Mouse (Mus musculus) liver, embryonic 13.5 days (tissue): ENCODE measurements around the gene Nfkbil1. TPM values are rescaled to one million over a fixed set of nuclear protein-coding genes. Genes with fewer than 3 reads are reported as not detected.

Source experiments
- ATAC-seq: fragments of 200-750 bp; cut with Nextera tagmentation; 2 replicates; pipeline ENCODE4 v1.8.0; 2017; ENCODE audit warnings: low read depth, mild to moderate bottlenecking, moderate number of reproducible peaks, moderate library complexity
- DNase-seq: peaks from one replicate; pipeline ENCODE4 v3.0.0; 2022
- H3K27ac ChIP-seq: fragments of 300-500 bp; sonication (generic); 2 replicates; pipeline ENCODE4 v1.5.1; 2015; ENCODE audit warnings: moderate library complexity, mild to moderate bottlenecking, inconsistent platforms
- H3K27me3 ChIP-seq: fragments of 300-500 bp; sonication (generic); 2 replicates; pipeline ENCODE4 v1.6.1; 2015; ENCODE audit warnings: mild to moderate bottlenecking, inconsistent platforms
- H3K36me3 ChIP-seq: fragments of 300-500 bp; sonication (generic); 2 replicates; pipeline ENCODE4 v1.6.1; 2015; ENCODE audit warnings: mild to moderate bottlenecking, inconsistent platforms
- H3K4me1 ChIP-seq: fragments of 300-500 bp; sonication (generic); replicated peaks from 2 replicates; pipeline ENCODE4 v1.6.1; 2015; ENCODE audit warnings: inconsistent platforms
- H3K4me2 ChIP-seq: fragments of 300-500 bp; sonication (generic); 2 replicates; pipeline ENCODE4 v1.6.1; 2015; ENCODE audit warnings: inconsistent platforms, mild to moderate bottlenecking, moderate library complexity
- H3K4me3 ChIP-seq: fragments of 300-500 bp; sonication (generic); replicated peaks from 2 replicates; pipeline ENCODE4 v1.5.1; 2015; ENCODE audit warnings: mild to moderate bottlenecking, inconsistent platforms
- H3K9ac ChIP-seq: fragments of 300-500 bp; sonication (generic); 2 replicates; pipeline ENCODE4 v1.6.1; 2015; ENCODE audit warnings: mild to moderate bottlenecking, inconsistent platforms
- H3K9me3 ChIP-seq: fragments of 300-500 bp; sonication (generic); replicated peaks from 2 replicates; pipeline ENCODE4 v1.6.1; 2016; ENCODE audit warnings: inconsistent platforms
- WGBS: fragments of 180-500 bp; shearing (Covaris S2); methylation state at CpG from one replicate; pipeline ENCODE4 v1.1.7; 2015; ENCODE audit not compliant: insufficient replicate concordance; 5-methylcytosine and 5-hydroxymethylcytosine counted together
- polyA plus RNA-seq: library from polyadenylated mRNA; unstranded; fragments of >200 nt; fragmentation: Nextera tagmentation; extraction: Ambion mirVana; gene quantifications from 2 replicates; pipeline ENCODE4 v1.2.1, GENCODE M21; 2015

Gene Nfkbil1
- polyA plus RNA-seq, 1 experiment from 2014 or later, result 4.4 TPM

DNA sequence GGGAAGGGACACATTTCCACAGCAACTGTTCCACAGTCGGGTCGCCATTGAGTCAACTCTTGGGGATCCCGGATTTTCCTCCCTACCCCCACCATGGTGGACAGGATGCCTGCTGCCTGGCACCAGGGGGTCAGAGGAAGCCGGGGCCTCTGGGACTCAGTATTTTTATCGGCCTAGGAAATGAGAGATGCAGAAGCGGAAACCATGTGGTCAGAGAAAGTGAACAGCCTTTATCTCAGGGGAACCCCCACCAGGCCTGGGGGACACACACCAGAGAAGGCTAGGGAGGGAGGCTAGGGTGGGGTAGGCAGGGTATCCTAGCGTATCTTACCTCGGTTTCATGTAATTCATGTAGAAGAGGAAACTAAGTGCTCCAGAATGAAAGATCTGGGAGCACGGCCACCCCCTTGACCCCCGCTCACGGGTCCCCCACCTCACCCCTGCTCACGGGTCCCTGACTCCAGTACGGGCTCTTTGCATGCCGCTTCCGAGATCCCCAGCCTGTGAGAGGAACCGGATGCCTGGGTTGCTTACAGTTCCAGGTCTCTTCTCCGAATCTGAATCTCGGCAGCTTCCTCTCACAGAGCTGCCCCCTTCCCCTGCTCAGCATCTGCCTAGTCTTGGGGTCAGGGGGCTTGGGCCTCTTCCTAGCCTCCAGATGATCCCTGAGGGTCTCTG is 16.9 kb downstream of the Nfkbil1 start:
- Histone ChIP-seq H3K4me2 (peak overlapping the region; percentile 9; the same call in 1 of the 2 replicates), H3K27ac (peak overlapping the region; percentile 67; the same call in 1 of the 2 replicates), H3K4me1 (peaks cover 47% of the 10 kb centered on the region), H3K9ac (no peak overlapping the region), H3K27me3 (no peaks in the 10 kb centered on the region), H3K36me3 (peaks cover 19% of the 10 kb centered on the region), H3K4me3 (no peak overlapping the region), H3K9me3 (no peaks in the 10 kb centered on the region)
- 9% methylated on average over 18 of the region's 18 CpGs for WGBS
- DNase-seq (no peak), ATAC-seq (peak; percentile 49; the same call in 1 of the 2 replicates)

DNA sequence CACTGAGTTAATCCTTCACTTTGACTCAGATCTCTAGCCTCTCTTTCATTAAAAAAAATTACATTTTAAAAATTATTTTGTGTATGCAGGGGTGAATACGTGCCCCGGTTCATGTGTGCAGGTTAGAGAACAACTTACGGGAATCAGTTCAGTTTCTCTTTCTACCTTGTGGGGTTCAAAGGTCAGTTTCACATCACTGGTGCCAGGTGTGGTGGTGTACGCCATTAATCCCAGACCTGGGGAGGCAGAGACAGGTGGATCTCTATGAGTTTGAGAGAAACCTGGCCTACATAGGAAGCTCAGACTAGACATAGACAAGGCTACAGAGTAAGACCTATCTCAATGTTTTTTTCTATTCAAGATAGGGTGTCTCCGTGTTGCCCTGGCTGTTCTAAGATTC is 22.5 kb downstream of the Nfkbil1 start:
- Histone ChIP-seq H3K4me2 (no peak overlapping the region), H3K9me3 (no peaks in the 10 kb centered on the region), H3K4me3 (no peak overlapping the region), H3K27me3 (no peaks in the 10 kb centered on the region), H3K4me1 (peaks cover 14% of the 10 kb centered on the region), H3K36me3 (no peaks in the 10 kb centered on the region), H3K27ac (no peak overlapping the region), H3K9ac (no peak overlapping the region)
- WGBS, result 82% methylated on average over 5 of the region's 5 CpGs
- DNase-seq, result no peak
- no peak for ATAC-seq

DNA sequence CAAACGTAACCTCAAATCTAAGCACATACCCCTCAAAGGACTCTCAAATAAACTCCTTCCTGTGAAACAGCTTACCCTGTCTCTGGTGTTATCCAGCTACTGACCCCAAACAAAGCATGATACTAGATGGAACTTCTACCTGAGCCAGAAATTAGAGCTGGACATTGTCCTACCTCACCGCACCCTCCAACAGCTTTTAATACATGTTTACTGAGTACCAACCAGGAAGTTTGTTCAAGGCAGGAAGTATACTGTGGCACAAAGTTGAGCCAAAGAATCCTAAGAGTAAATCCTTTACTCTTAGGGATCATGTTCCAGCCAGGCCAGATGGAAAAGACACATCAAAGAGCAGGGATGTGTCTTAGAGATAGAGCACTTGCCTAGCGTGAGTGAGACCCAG is 25.0 kb downstream of the Nfkbil1 start:
- Histone ChIP-seq H3K4me2 (no peak overlapping the region), H3K27ac (no peak overlapping the region), H3K4me3 (no peak overlapping the region), H3K27me3 (no peaks in the 10 kb centered on the region), H3K4me1 (peaks cover 10% of the 10 kb centered on the region; the same call in 1 of the 2 replicates), H3K9me3 (no peaks in the 10 kb centered on the region), H3K9ac (no peak overlapping the region), H3K36me3 (no peaks in the 10 kb centered on the region)
- no peak for ATAC-seq
- 54% methylated on average over 3 of the region's 3 CpGs for WGBS
- no peak for DNase-seq

DNA sequence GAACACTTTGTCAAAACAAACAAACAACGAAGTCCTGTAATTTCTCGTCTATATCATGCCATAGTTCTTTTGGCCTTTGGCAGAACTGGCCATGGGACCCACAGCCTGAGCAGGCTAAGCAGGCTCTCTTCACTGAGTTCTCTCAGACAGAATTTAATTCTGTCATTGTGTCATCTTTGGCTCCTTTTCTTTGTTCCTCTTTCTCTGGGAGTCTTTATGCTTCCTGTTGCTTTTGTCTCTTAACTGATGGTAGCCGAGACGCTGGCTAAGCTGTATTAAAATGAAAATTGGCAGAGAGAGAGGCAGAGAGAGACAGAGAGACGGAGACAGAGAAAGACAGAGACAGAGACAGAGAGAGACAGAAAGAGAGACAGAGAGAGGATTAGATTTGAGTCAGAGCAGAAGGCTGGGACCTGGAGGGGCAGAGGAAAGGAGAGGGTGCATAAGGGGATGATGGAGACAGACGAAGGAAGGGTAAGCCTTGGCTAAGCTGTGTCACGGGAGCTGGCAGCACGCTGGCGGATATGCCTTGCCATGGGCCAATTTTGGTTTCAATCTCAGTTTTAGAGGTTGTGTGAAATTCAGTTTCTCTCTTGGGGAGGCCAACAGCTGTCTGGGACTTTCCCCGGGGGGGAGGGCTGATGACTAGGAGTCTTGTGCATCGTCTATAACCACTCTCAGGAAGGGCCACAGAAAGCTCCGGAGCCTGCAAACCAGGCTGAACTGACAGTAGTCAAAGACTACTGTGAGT is 25.6 kb downstream of the Nfkbil1 start:
- Histone ChIP-seq H3K9ac (no peak overlapping the region), H3K36me3 (no peaks in the 10 kb centered on the region), H3K27me3 (peaks cover 5% of the 10 kb centered on the region), H3K27ac (no peak overlapping the region), H3K9me3 (no peaks in the 10 kb centered on the region), H3K4me3 (no peak overlapping the region), H3K4me1 (peaks cover 6% of the 10 kb centered on the region; the same call in 1 of the 2 replicates), H3K4me2 (no peak overlapping the region)
- DNase-seq, result no peak
- WGBS, result 42% methylated on average over 12 of the region's 12 CpGs
- ATAC-seq, result no peak

DNA sequence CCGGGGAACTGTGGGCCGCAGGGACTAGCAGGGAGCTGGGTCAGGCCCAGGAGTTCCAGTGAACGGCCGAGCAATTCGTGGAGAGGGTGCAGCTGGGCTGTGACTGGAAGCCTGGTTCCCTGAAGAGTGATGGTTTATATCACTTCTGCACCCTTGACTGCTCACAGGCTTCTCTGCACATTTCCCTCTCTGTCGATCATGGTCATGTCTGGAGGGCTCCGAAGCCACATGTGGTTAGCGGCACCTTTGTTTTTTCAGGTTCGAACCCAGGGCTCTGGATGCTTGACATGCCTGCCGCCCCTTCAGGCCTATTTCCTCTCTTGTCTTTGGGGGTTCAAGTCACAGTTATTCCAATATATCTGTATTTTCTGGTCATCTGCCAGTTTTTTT is 30.2 kb downstream of the Nfkbil1 start:
- Histone ChIP-seq H3K4me3 (no peak overlapping the region), H3K9me3 (no peaks in the 10 kb centered on the region), H3K27ac (no peak overlapping the region), H3K27me3 (peaks cover 50% of the 10 kb centered on the region), H3K36me3 (no peaks in the 10 kb centered on the region), H3K4me1 (peaks cover 15% of the 10 kb centered on the region; the same call in 1 of the 2 replicates), H3K9ac (no peak overlapping the region), H3K4me2 (no peak overlapping the region)
- no peak for DNase-seq
- ATAC-seq, result no peak
- 48% methylated on average over 10 of the region's 10 CpGs for WGBS

DNA sequence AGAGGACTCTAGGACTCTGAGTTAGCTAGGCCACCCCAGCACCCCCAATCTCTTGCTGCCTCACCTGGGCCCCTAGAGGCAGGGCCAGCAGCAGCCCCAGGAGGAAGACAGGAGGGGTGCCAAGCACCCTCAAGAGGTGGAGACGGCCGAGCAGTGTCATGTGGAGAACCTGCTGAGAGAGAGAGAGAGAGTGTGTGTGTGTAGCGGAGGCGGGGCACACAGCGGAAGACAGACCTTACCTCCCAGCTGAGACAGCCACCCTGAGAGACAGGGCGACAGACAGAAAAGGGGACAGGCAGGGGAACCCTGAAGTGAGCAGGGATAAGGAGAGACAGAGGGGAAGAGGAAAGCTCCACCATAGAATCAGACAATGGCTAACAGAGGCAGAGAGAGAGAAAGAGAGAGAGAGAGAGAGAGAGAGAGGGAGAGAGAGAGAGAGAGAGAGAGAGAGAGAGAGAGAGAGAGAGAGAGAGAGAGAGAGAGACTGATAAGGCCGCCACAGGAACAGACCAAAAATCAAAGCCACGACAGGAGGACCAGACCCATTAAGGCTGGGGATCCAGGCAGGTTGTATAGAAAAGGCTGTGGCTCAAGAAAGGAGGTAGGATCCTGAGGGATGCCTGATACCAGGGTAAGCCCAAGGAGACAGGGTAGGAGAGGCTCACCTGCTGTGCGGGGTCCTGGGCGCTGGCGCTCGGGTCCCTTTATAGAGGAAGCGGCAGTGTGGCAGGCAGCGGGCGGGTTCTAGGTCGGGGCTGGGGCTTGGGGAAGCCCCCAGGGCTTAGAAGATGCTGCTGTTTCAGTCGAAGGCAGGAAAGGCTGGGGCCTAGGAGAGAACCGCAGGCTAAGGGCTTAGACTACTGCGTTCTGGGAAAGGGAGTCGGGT is 30.9 kb downstream of the Nfkbil1 start, which contains the start of gene Lta:
TSS of gene Lta (minus strand) at position 858 of the 886 bp plus-strand sequence.
- H3K36me3 ChIP-seq, result no peaks in the 10 kb centered on the region
- DNase-seq (no peak), ATAC-seq (no peak)
- H3K9me3 ChIP-seq, result no peaks in the 10 kb centered on the region
- peaks cover 55% of the 10 kb centered on the region for H3K27me3 ChIP-seq
- H3K27ac ChIP-seq, result no peak within 1 kb of the TSS
- WGBS, result 32% methylated on average over 20 of the region's 20 CpGs
- H3K9ac ChIP-seq, result no peak within 1 kb of the TSS
- peaks cover 14% of the 10 kb centered on the region; the same call in 1 of the 2 replicates for H3K4me1 ChIP-seq
- no peak within 1 kb of the TSS for H3K4me3 ChIP-seq
- H3K4me2 ChIP-seq, result no peak within 1 kb of the TSS

DNA sequence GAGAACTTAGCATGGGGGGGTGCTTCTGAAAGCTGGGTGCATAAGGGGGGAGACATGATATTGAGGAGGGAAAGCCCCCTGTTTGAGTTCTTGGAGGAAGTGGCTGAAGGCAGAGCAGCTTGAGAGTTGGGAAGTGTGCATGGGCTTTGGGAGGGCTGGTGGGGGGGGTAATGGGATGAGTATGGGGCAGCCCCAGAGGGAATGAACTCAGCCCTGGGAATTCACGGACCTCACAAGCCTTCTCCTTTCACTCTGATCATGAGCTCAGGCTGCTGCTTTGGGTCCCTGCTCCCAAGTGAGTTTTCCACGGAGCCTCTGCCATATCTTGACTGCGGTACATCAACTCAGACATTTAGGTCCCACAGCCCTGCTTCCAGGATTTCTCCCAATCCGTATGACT is 33.1 kb downstream of the Nfkbil1 start:
- Histone ChIP-seq H3K36me3 (no peaks in the 10 kb centered on the region), H3K27me3 (peaks cover 68% of the 10 kb centered on the region), H3K4me3 (no peak overlapping the region), H3K4me2 (0 out of 2 replicates have a peak overlapping the region, but pooled peaks have one; percentile 38), H3K9me3 (no peaks in the 10 kb centered on the region), H3K4me1 (peaks cover 14% of the 10 kb centered on the region; the same call in 1 of the 2 replicates), H3K27ac (no peak overlapping the region), H3K9ac (no peak overlapping the region)
- no peak for DNase-seq
- ATAC-seq, result no peak
- 63% methylated on average over 4 of the region's 4 CpGs for WGBS

DNA sequence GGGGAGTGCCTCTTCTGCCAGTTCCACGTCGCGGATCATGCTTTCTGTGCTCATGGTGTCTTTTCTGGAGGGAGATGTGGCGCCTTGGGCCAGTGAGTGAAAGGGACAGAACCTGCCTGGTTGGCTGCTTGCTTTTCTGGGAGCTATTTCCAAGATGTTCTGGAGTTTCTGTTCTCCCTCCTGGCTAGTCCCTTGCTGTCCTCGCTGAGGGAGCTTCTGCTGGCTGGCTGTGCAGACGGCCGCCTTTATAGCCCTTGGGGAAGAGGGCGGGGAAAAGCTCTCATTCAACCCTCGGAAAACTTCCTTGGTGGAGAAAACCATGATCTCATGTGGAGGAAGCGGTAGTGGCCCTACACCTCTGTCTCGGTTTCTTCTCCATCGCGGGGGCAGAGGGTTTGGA is 33.8 kb downstream of the Nfkbil1 start, which contains the start of gene Tnf:
TSS of gene Tnf (minus strand) at position 221 of the 400 bp plus-strand sequence.
- ATAC-seq (no peak), DNase-seq (no peak)
- 10% methylated on average over 13 of the region's 13 CpGs for WGBS
- peak within 1 kb of the TSS; percentile 38 for H3K4me2 ChIP-seq
- peaks cover 14% of the 10 kb centered on the region for H3K4me1 ChIP-seq
- H3K36me3 ChIP-seq, result no peaks in the 10 kb centered on the region
- H3K4me3 ChIP-seq, result peak within 1 kb of the TSS; percentile 41
- H3K27me3 ChIP-seq, result peaks cover 72% of the 10 kb centered on the region
- H3K27ac ChIP-seq, result no peak within 1 kb of the TSS
- no peaks in the 10 kb centered on the region for H3K9me3 ChIP-seq
- no peak within 1 kb of the TSS for H3K9ac ChIP-seq

DNA sequence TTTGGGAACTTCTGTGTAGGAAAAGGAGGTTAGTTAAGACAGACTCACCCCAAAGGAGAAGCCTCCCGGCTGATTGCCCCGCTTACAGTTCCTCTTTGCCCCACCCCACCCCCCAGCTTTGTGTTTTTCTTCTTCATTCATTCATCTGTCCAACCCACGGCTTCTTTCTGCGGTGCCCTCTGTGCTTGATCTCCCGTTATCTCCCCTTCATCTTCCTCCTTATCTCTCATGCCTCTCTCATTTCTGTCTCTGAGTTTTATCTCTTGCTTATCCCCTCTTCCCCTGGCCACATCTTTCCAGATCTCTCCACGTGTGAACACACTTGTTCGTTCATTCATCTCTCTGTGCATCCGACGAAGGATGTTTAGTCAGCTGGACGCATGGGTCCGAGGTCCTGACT is 34.5 kb downstream of the Nfkbil1 start:
- Histone ChIP-seq H3K36me3 (no peaks in the 10 kb centered on the region), H3K4me2 (peak overlapping the region; percentile 38), H3K27ac (no peak overlapping the region), H3K9ac (no peak overlapping the region), H3K9me3 (no peaks in the 10 kb centered on the region), H3K4me3 (peak overlapping the region; percentile 41), H3K27me3 (peaks cover 78% of the 10 kb centered on the region), H3K4me1 (peaks cover 20% of the 10 kb centered on the region)
- DNase-seq (no peak), ATAC-seq (no peak)
- 15% methylated on average over 11 of the region's 11 CpGs for WGBS

DNA sequence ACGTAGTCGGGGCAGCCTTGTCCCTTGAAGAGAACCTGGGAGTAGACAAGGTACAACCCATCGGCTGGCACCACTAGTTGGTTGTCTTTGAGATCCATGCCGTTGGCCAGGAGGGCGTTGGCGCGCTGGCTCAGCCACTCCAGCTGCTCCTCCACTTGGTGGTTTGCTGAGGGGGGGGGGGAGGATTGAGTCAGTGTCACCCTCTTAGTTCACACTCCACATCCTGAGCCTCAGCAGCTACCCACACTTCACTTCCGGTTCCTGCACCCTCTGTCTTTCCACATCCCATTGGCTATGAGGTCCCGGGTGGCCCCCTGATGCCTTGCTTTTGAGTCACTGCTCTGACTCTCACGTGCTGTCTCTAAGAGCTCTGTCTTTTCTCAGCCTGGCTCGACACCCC is 35.2 kb downstream of the Nfkbil1 start:
- H3K36me3 ChIP-seq, result no peaks in the 10 kb centered on the region
- peak overlapping the region; percentile 38 for H3K4me2 ChIP-seq
- peaks cover 85% of the 10 kb centered on the region for H3K27me3 ChIP-seq
- peaks cover 27% of the 10 kb centered on the region for H3K4me1 ChIP-seq
- H3K9me3 ChIP-seq, result no peaks in the 10 kb centered on the region
- ATAC-seq (0 out of 2 replicates have a peak, but pooled peaks have one; percentile 9), DNase-seq (no peak)
- H3K27ac ChIP-seq, result no peak overlapping the region
- H3K9ac ChIP-seq, result no peak overlapping the region
- no peak overlapping the region; the same call in 1 of the 2 replicates for H3K4me3 ChIP-seq
- 32% methylated on average over 11 of the region's 11 CpGs for WGBS

DNA sequence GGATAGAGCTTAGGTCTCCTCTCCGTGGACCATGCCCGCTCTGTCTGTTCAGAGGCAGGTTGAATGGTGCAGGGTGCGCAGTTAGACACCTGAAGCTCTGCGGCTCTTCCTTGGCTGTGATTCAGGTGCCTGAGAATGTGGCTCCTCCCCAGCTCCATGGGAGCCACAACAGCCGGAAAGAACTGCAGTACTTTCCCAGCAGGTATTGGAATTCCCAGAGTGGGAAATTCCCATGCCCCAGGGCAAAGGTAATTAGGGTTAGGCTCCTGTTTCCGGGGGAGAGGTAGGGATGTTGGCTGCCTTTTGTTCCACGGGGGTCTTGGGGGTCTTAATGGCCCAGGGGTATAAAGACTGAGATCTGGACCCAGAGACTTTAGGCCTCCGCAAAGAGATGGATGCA is 36.6 kb downstream of the Nfkbil1 start:
- peaks cover 41% of the 10 kb centered on the region for H3K4me1 ChIP-seq
- ATAC-seq (no peak), DNase-seq (no peak)
- peaks cover 85% of the 10 kb centered on the region for H3K27me3 ChIP-seq
- no peak overlapping the region for H3K4me3 ChIP-seq
- no peaks in the 10 kb centered on the region for H3K9me3 ChIP-seq
- H3K4me2 ChIP-seq, result no peak overlapping the region
- 59% methylated on average over 8 of the region's 8 CpGs for WGBS
- no peak overlapping the region for H3K27ac ChIP-seq
- H3K36me3 ChIP-seq, result no peaks in the 10 kb centered on the region
- H3K9ac ChIP-seq, result no peak overlapping the region
